Mouse (Mus musculus): Measurements from ENCODE around the gene S100pbp.

- TF ChIP-seq CTCF (IDR thresholded peaks at IDR 0.05; ENCODE audit: borderline replicate concordance, insufficient read depth, low read depth, low read length) (no peak), POLR2A (IDR thresholded peaks at IDR 0.05; ENCODE audit: borderline replicate concordance, insufficient read depth, low read length) (no peak)
Observed at GRCm38 (mm10) chr4:129149321-129149720, 40.2 kb downstream of the S100pbp start.
